Mouse (Mus musculus): ENCODE results near the gene Fbxl22.
A peak's percentile ranks its signal among the peaks of the same experiment; 100 is the strongest.

The Fbxl22 gene

DNA sequence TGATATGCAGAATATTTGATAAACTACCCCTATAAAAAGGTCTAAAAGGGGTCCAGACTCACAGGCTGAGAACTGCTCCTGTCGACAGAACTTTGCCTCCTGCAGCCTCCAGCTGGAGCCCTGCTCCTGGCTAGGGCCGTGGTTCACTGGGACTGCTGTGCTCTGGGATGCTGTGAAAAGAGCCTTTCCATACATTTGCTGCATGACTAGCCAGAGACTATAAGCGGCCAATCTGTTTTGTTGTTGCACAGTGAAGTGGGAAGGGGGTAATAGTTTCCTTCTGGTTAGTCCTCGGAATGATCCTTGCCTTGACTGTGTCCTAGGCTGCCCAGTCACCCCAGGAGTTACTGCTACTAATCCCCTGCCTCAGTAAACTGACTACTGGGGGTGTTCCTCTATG lies 8.4 kb downstream of the Fbxl22 start:
- no peak for DNase-seq

DNA sequence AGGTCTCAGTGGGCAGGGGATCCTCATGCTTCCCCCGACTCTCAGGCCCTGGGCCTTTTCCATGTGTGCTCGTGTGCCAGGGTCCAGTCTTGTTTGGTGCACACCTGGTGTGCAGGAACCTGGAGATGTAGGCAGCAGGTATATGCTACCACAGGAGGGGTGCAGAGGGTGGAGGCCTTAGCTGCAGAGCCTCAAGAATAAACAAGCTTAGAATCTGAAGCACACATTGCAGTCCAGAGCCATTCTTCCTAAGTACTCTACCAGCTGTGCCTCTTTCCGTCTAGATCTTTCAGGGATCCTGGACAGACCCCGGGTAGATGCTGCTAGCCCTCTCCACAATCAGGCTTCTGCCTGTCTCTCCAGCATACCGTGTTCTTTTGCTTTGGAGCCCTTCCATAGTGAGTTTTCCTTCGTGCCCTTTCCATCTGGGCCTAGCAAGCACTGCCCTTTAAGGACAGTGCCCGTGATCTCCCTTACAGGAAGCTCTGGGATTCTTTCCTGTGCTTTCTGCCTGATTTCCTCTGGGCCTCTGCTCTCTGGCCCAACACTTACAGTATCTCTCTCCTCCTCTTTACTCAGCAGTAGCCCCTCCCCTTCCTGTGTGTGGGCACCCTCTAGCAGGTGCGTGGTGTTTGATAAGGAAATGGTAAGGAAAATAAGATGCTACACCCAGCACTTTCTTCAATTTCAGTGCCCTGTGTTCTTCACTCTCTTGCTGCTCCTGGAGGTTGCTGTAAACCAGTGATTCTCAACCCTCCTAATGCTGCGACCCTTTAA lies 9.1 kb downstream of the Fbxl22 start:
- peak; percentile 41 for DNase-seq

DNA sequence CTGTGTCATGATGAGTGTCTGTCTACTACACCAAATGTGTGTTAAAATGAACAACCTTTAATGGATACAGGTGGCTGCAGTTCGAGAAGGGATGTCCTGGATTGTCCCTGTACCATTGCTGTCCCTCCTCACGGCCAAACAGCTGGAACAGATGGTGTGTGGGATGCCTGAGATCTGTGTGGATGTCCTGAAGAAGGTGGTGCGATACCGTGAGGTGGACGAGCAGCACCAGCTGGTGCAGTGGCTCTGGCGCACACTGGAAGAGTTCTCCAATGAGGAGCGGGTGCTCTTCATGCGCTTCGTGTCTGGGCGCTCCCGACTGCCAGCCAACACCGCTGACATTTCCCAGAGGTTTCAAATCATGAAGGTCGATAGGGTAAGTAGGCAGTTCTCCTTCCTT lies 9.9 kb downstream of the Fbxl22 start:
- DNase-seq = no peak

DNA sequence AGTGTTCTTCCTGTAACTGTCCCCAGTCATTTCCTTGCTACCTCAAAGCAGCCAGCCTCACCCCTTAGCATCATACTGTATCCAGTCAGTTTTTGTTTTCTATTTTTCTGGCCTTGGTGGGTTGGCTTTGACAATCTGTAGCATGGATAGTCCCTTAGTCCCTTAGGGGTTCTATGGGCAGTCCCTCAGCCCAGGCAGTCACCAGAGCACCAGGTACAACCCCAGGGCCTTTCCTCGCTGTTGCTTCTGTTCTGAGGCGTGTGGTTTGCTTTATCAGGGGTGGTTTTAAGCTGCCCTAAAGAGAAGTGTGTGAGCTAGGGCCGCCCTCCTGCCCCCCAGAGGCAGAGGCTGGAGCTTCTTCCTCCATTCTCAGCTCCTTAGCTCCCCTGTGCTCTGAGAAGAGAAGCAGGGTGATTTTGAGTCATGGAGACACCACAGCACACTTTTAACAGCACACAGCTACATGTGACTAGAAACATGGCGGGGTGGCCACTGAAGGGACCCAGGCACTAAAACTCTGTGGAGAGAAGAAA lies 10.4 kb downstream of the Fbxl22 start:
- no peak for DNase-seq

DNA sequence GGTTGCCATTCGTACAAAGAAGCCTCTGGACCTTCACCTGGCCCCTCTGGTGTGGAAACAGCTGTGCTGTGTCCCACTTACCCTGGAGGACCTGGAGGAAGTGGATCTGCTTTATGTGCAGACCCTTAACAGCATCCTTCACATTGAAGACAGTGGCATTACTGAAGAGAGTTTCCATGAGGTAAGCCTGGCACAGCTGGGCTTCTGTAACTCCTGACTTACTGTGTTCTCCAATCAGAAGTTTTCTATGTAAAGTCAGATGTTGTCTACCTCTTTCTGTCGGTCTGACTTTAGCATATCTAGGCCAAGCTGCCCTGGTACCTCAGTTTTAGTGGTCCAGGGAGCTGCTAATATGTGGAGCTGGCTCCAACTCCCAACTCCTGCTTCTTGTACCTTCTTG lies 13.1 kb downstream of the Fbxl22 start:
- no peak for DNase-seq

DNA sequence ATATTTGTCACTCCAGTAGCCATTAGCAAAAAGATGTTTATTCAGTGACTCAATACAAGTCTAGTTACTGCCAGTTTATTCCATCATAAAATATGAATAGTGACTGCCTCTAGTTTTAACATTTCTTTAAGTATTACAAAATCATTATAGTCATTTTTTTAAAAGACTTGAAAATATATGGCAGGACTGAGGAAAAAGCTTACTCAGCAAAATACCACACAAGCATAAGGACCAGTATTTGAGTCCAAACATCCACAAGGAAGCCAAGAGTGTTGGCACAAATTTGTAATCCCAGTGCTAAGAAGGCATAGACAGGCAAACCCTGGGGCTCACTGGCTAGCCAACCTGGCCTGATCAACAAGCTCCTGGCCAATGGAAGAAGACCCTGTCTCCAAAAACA lies 20.4 kb downstream of the Fbxl22 start:
- no peak for DNase-seq

DNA sequence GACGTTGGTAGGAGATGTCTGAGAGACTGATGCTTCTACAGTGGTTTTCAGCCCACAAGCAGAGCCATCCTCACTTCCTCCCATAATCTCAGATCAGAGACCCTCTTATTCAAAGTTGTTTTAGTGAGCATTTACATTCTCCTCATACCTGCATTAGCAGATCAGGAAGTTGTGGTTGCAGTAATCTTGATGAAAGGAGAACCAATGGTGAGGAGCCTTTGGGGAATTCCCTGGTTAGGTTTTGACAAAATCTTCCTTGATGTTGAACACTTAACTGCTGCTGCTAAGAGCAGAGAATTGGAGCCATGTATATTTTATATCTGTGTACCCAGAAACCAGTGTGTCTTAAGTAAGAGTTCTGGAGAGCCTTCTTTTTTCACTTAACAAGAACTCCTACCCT lies 22.0 kb downstream of the Fbxl22 start:
- no peak for DNase-seq

DNA sequence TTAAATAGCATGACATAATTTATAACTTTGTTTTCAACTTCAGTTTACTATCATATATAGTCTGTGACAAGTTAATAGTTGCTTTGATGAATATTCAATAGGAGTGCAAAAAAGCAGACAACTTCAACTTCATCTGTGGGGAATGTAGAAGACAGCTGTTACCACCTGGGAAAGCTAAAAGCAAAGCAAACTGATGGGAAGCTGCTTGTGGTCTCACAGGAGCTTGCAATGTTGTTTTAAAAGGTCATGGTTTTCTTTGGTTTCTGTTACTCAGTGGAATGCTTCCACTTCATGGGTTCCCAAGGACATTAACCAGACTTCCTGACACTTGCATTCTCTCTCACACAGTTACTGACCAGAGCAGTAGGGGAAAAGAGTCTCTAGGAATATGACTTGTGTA lies 25.6 kb downstream of the Fbxl22 start:
- no peak for DNase-seq

DNA sequence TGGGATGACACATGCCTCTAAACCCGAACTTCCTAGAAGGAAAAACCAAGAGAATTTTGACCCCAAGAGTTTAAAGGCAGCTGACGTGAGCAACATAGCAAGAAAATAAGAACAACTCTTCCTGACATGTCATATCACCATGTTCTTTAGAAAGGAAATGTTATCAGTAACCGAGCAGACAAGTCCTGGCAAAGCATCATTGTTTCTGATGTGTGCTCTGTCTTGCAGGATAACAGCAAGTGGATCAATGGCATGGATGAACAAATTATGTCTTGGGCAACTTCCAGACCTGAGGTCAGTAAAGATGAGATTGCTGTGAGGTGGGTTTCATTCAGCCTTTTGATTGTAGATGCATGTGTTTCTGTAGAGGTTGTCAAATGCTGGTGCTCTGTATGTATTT lies 31.0 kb downstream of the Fbxl22 start:
- DNase-seq = no peak

DNA sequence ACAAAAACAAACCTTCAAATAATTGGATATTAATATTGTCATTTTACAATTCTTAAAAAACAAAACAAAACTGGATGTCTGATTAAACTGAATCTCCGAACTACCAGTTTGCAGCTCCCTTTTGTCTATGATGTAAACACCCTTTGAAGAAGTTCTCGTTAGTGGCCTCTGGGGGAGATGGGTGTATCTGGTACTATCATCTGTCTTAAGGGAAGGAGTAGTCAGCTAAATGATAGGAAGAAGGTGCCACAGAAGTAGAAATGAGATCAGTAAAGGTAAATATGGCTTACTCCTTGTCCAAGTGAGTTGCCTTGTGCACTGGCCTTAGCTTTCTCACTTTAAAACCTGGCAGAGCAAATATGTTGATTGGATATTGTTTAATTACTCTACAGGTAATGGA lies 36.6 kb downstream of the Fbxl22 start:
- no peak for DNase-seq

DNA sequence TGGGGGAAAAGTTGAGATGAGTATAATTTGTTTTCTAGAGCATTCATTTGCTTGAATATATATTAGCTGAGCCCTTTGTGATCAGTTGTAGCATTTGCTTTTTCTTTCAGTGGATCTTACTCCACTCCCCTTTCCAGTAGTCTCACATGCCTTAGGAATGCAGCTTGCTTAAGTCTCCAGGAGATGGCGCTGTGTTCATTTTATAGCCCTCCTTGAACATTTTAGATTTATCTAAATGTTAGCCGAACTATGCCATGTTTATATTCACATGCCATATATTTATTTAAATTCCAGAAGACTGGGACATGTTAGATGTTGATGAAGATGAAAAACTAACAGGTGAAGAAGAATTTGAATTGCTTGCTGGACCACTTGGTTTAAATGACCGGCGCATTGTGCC lies 49.3 kb downstream of the Fbxl22 start:
- peak; percentile 34 for DNase-seq
